In genomic region chr2:60283208-60283750, GRCm38 (mm10) we compare ENCODE assay signal across 9 mouse cellular contexts. TPM values are rescaled to one million over a fixed set of nuclear protein-coding genes. Genes with fewer than 3 reads are reported as not detected.
DNase-seq lines count a peak whose midpoint lies in the region; ATAC-seq and TF ChIP-seq lines count a peak whose summit lies in the region.
"Had no signal": no experiment of that assay in that cellular context is flagged by ENCODE, and none has a peak within 500 bp of the region (broad histone marks: within the 10 kb centered on the region; RNA-seq: fewer than 3 reads in every experiment).

No protein-coding gene starts in this region.

- H3K27me3 ChIP-seq in hindbrain, embryonic 10.5 days (ENCODE audit: insufficient read depth, poor library complexity, severe bottlenecking): peaks cover 30% of the 10 kb centered on the region
- no peaks in the 10 kb centered on the region for H3K27me3 ChIP-seq in lung, embryonic 16.5 days (ENCODE audit: control insufficient read depth, insufficient read depth, low read depth, low read length)
- H3K27me3 ChIP-seq: Patski had no signal

- peak overlapping the region; percentile 71 for H3K4me3 ChIP-seq in bone marrow macrophage, adult 2 months (ENCODE audit: insufficient read depth, low read length)
- H3K4me3 ChIP-seq in hindbrain, embryonic 10.5 days: peak overlapping the region; percentile 61
- peak overlapping the region; percentile 59 for H3K4me3 ChIP-seq in lung, embryonic 16.5 days (ENCODE audit: low read length)

- ATAC-seq in lung, embryonic 16.5 days (ENCODE audit: low read depth): peak; percentile 39; the same call in 1 of the 2 replicates
- ATAC-seq: Patski had no signal

- peak overlapping the region; percentile 93 for H3K4me2 ChIP-seq in lung, embryonic 16.5 days (ENCODE audit: low read depth, low read length)

- peaks cover 34% of the 10 kb centered on the region for H3K4me1 ChIP-seq in bone marrow macrophage, adult 2 months (ENCODE audit: control insufficient read depth, insufficient read depth, low read length)
- peaks cover 13% of the 10 kb centered on the region for H3K4me1 ChIP-seq in hindbrain, embryonic 10.5 days (replicated peaks)
- peaks cover 12% of the 10 kb centered on the region for H3K4me1 ChIP-seq in lung, embryonic 16.5 days (replicated peaks; ENCODE audit: control insufficient read depth, insufficient read depth, low read length)

- no peaks in the 10 kb centered on the region for H3K9me3 ChIP-seq in hindbrain, embryonic 10.5 days
- no peaks in the 10 kb centered on the region for H3K9me3 ChIP-seq in lung, embryonic 16.5 days (ENCODE audit: control insufficient read depth, low read length)

- peak; percentile 11 for DNase-seq in kidney, adult 11 months
- DNase-seq in kidney, adult 18-20 months: no peak
- DNase-seq in hindbrain, embryonic 10.5 days (ENCODE audit: low spot score): no peak
- DNase-seq in adrenal gland, postnatal 25 days: no peak
- DNase-seq in gastrocnemius, postnatal 25 days: no peak
- DNase-seq in adrenal gland, postnatal 14 days: no peak

- WGBS in hindbrain, embryonic 10.5 days: 13% methylated on average over 9 of the region's 9 CpGs
- 3% methylated on average over 9 of the region's 9 CpGs for WGBS in lung, embryonic 16.5 days

- no peaks in the 10 kb centered on the region for H3K36me3 ChIP-seq in hindbrain, embryonic 10.5 days
- no peaks in the 10 kb centered on the region for H3K36me3 ChIP-seq in lung, embryonic 16.5 days (ENCODE audit: control insufficient read depth, insufficient read depth, low read length)

- no peak for TF ChIP-seq POLR2A in bone marrow macrophage, adult 2 months (IDR thresholded peaks at IDR 0.05; ENCODE audit: borderline replicate concordance, low read depth, low read length)

- peak overlapping the region; percentile 87 for H3K27ac ChIP-seq in bone marrow macrophage, adult 2 months (ENCODE audit: insufficient read depth, low read depth, low read length)
- peak overlapping the region; percentile 84 for H3K27ac ChIP-seq in hindbrain, embryonic 10.5 days
- peak overlapping the region; percentile 58 for H3K27ac ChIP-seq in lung, embryonic 16.5 days (ENCODE audit: low read length)

- no peak for TF ChIP-seq CTCF in bone marrow macrophage, adult 2 months (IDR thresholded peaks at IDR 0.05; ENCODE audit: low read depth, low read length)

- H3K9ac ChIP-seq in lung, embryonic 16.5 days (ENCODE audit: low read length): peak overlapping the region; percentile 74

RNA-seq across cellular contexts. Expression of gene Cd302, which starts 1.0 kb away (rescaled TPM):
- 120 and 135 TPM in 2 replicates for polyA plus RNA-seq in bone marrow macrophage, adult 2 months (2012; ENCODE audit: insufficient read depth, insufficient read length, missing spikeins)
- polyA plus RNA-seq in hindbrain, embryonic 10.5 days (2016; fragmentation: Nextera tagmentation; extraction: Ambion mirVana): 17.9 and 18.9 TPM in 2 replicates
- polyA plus RNA-seq in lung, embryonic 16.5 days (2015; fragmentation: Nextera tagmentation; extraction: Ambion mirVana): 49.5 and 50.3 TPM in 2 replicates
- 27.6 and 27.7 TPM in 2 replicates for total RNA-seq in adrenal gland, postnatal 25 days (2021)
- total RNA-seq in gastrocnemius, postnatal 25 days (2021): 10 to 100 TPM in 1 of 2 experiments, 1 to 10 TPM in 1; 9.7 to 14.7 TPM
- 30.6 and 48.2 TPM in 2 replicates for total RNA-seq in adrenal gland, postnatal 14 days (2021)
